Mouse (Mus musculus) ES-Bruce4 (cell line): ENCODE results near the gene Dchs2. TPM values are rescaled to one million over a fixed set of nuclear protein-coding genes. Genes with fewer than 3 reads are reported as not detected.

Source experiments
- H3K27ac ChIP-seq: 2 replicates; pipeline ENCODE4 v1.5.1; 2012; ENCODE audit warnings: low read length, inconsistent platforms; ENCODE audit not compliant: insufficient read depth
- H3K27me3 ChIP-seq: 2 replicates; pipeline ENCODE4 v1.6.1; 2012; ENCODE audit warnings: mild to moderate bottlenecking, low read length, inconsistent platforms; ENCODE audit not compliant: control insufficient read depth, poor library complexity, insufficient read depth, severe bottlenecking
- H3K36me3 ChIP-seq: 2 replicates; pipeline ENCODE4 v1.6.1; 2012; ENCODE audit warnings: inconsistent platforms, mild to moderate bottlenecking, low read length, moderate library complexity; ENCODE audit not compliant: control insufficient read depth, poor library complexity, insufficient read depth, severe bottlenecking
- H3K4me1 ChIP-seq: one replicate; pipeline ENCODE4 v1.8.1; 2011; ENCODE audit warnings: low read length; ENCODE audit not compliant: control insufficient read depth, insufficient read depth
- H3K4me3 ChIP-seq: 2 replicates; pipeline ENCODE4 v1.5.1; 2011; ENCODE audit warnings: low read depth, mild to moderate bottlenecking, low read length
- H3K9ac ChIP-seq: 2 replicates; pipeline ENCODE4 v1.6.1; 2012; ENCODE audit warnings: low read depth, mild to moderate bottlenecking, inconsistent platforms; ENCODE audit not compliant: poor library complexity, severe bottlenecking
- H3K9me3 ChIP-seq: replicated peaks from 2 replicates; pipeline ENCODE4 v1.6.1; 2012; ENCODE audit warnings: mild to moderate bottlenecking, low read length, inconsistent platforms; ENCODE audit not compliant: control insufficient read depth, poor library complexity, insufficient read depth, severe bottlenecking
- CTCF ChIP-seq: IDR thresholded peaks from one replicate; pipeline ENCODE4 v1.8.1; 2011; ENCODE audit warnings: low read depth, low read length
- EP300 ChIP-seq: IDR thresholded peaks from 2 replicates; pipeline ENCODE4 v1.6.1; 2011; ENCODE audit warnings: low read depth, low read length; ENCODE audit not compliant: insufficient read depth
- POLR2A ChIP-seq: IDR thresholded peaks from one replicate; pipeline ENCODE4 v1.8.1; 2011; ENCODE audit warnings: low read length; ENCODE audit not compliant: insufficient read depth
- polyA plus RNA-seq: library from polyadenylated mRNA; stranded (reverse); fragments of >200 nt; gene quantifications from 2 replicates; pipeline ENCODE4 v1.2.4, GENCODE M21; 2011; ENCODE audit warnings: low read depth; ENCODE audit not compliant: missing spikeins, insufficient read depth, insufficient read length

The Dchs2 gene
- polyA plus RNA-seq, 1 experiment = 0.18 TPM

DNA sequence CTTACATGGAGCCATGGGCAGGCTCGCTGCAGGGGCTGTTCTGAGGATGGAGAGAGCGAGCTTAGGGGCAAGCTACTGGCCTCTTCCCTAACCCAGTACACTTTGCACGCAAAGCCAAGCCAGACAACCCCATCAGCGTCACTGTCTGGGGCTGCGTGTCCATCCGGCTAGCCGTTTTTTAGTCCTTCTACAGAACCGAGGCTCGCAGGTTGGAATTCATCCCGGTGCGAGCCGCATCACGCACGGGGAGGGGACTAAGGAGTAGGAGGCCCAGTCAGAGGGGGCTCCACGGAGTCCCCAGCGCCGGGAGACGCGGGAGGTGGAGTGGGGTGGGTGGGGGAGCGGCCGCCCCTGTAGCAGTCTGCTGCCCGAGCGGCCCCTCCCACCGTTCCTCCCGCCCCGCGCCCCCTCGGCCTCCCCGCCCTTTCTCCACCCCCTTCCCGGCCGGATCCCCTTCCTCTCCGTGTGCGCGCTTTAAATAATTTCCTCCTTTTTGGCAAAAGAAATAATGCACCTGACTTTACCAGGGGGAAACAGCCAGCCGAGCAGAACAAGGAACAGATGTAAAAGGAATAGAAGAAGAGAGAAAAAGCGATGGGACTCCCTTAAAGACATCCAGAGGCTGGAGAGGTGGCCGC, 541 bp upstream of the Dchs2 start:
- Histone ChIP-seq H3K27me3 (peaks cover 6% of the 10 kb centered on the region; the same call in 1 of the 2 replicates), H3K36me3 (no peaks in the 10 kb centered on the region), H3K9me3 (no peaks in the 10 kb centered on the region), H3K27ac (no peak overlapping the region), H3K4me1 (no peaks in the 10 kb centered on the region), H3K9ac (peak overlapping the region; percentile 15; the same call in 1 of the 2 replicates), H3K4me3 (peak overlapping the region; percentile 41)
- TF ChIP-seq EP300 = no peak
- TF ChIP-seq POLR2A = no peak
- no peak for TF ChIP-seq CTCF

DNA sequence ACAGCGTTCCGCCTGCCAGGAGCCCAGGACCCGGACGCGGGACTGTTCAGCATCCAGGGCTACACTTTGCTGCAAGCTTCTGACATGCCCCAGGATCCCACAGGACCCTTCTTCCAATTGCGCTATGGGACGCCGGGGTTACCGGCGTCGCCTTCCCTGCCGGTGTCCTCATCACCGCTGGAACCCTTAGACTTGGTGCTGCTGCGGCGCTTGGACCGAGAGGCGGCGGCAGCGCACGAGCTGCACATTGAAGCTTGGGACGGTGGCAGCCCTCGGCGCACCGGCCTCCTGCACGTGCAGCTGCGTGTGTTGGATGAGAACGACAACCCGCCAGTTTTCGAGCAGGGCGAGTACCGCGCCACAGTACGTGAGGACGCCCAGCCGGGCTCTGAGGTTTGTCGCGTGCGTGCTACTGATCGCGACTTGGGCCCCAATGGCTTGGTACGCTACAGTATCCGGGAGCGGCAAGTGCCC, 738 bp downstream of the Dchs2 start:
- Histone ChIP-seq H3K4me3 (peak overlapping the region; percentile 34), H3K36me3 (no peaks in the 10 kb centered on the region), H3K9me3 (no peaks in the 10 kb centered on the region), H3K9ac (no peak overlapping the region), H3K27ac (no peak overlapping the region), H3K27me3 (peaks cover 6% of the 10 kb centered on the region; the same call in 1 of the 2 replicates), H3K4me1 (no peaks in the 10 kb centered on the region)
- no peak for TF ChIP-seq CTCF
- no peak for TF ChIP-seq EP300
- no peak for TF ChIP-seq POLR2A

DNA sequence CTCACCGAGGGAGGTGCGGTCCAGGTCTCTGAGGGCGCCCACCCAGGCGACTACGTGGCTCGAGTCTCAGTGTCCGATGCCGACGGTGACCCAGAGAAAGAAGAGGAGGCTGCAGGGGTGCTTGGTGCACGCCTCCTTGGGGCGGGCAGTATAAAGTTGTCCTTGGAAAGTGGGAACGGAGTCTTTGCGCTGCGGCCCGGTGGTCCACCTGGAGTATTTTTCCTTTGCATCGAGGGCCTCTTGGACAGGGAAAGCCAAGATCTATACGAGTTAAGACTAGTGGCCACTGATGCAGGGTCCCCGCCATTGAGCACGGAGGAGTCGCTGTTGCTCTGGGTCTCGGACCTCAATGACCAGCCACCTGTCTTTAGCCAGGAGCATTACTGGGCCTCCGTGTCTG, 1.4 kb downstream of the Dchs2 start:
- H3K36me3 ChIP-seq = no peaks in the 10 kb centered on the region
- H3K4me1 ChIP-seq = no peaks in the 10 kb centered on the region
- peaks cover 6% of the 10 kb centered on the region; the same call in 1 of the 2 replicates for H3K27me3 ChIP-seq
- peak overlapping the region; percentile 34 for H3K4me3 ChIP-seq
- no peak overlapping the region for H3K27ac ChIP-seq
- no peak overlapping the region for H3K9ac ChIP-seq
- H3K9me3 ChIP-seq = no peaks in the 10 kb centered on the region
- TF ChIP-seq CTCF (no peak), POLR2A (no peak), EP300 (no peak)

DNA sequence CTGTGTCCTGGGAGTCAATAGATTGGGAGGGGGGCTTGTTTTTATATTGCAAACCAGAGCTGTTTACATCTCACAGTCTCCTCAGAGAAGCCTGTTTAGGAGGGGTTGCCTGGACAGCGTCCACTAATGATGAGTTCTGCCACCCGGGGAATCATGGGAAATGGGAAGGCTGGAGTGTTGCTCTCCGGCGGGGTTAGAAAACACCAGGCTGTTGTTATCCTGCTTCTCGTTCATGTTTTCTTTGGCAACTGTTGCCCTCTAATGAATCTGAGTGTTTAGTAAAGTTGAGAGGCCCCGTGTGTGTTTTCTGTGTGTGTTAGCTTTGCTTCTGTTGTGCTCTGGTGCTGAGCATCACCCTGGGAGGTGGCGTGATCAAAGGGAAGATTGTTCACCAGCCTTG, 8.7 kb downstream of the Dchs2 start:
- Histone ChIP-seq H3K36me3 (no peaks in the 10 kb centered on the region), H3K27ac (no peak overlapping the region), H3K9ac (no peak overlapping the region), H3K4me3 (no peak overlapping the region), H3K4me1 (no peaks in the 10 kb centered on the region), H3K27me3 (no peaks in the 10 kb centered on the region), H3K9me3 (no peaks in the 10 kb centered on the region)
- TF ChIP-seq EP300 = no peak
- TF ChIP-seq POLR2A = no peak
- no peak for TF ChIP-seq CTCF

DNA sequence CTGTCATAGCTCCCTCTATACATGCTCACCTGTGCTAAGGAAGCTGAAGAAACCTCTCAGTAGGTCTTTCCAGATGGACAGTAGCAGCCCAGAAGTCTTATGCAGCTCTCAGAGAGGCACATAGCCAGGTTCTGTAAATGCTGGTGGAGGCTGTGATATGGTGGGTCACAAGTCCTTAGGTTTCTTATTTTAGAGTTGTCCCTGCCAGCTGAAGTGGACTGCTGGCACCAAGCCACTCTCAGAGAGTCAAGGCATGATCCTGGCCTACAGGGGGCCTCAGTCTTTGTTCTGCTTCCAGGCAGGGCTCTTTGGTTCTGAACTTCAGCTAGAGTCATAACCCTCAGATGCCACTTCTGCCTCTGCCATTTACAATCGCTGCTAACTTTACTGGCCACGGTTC, 11.1 kb downstream of the Dchs2 start:
- H3K27ac ChIP-seq = no peak overlapping the region
- H3K27me3 ChIP-seq = no peaks in the 10 kb centered on the region
- H3K9ac ChIP-seq = no peak overlapping the region
- H3K36me3 ChIP-seq = no peaks in the 10 kb centered on the region
- TF ChIP-seq POLR2A (no peak), CTCF (no peak), EP300 (no peak)
- H3K4me3 ChIP-seq = no peak overlapping the region
- H3K9me3 ChIP-seq = no peaks in the 10 kb centered on the region
- no peaks in the 10 kb centered on the region for H3K4me1 ChIP-seq

DNA sequence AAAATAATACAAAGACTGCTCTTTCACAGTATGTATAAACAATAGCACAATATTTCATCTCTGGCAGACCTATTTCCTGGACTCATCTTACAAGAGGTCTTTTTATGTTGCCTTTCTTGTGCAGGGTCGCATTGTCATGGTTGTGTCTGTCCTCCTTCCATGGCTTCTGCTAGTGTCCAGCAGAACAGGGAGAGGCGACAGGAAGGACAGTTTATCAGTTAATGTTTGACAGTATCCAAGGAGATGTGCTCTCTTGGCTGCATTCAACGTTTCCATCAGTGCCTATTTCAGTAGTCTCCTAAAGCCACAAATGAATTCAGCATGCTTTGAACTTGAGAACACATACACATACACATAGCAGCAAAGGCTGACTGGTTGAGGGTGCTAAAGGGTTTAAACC, 17.9 kb downstream of the Dchs2 start:
- TF ChIP-seq EP300 = no peak
- no peak for TF ChIP-seq CTCF
- no peak for TF ChIP-seq POLR2A
- Histone ChIP-seq H3K4me1 (no peaks in the 10 kb centered on the region), H3K27me3 (no peaks in the 10 kb centered on the region)

More for the DNA sequence above, 17.9 kb downstream of the Dchs2 start:
- no peak overlapping the region for H3K4me3 ChIP-seq
- H3K36me3 ChIP-seq = no peaks in the 10 kb centered on the region
- no peak overlapping the region for H3K9ac ChIP-seq
- H3K27ac ChIP-seq = no peak overlapping the region
- no peaks in the 10 kb centered on the region for H3K9me3 ChIP-seq
